Mouse (Mus musculus) left cerebral cortex, adult 2 months (tissue): ENCODE measurements at regions not wholly inside any gene's neighbourhood (a gene's known extent, or its start where the extent isn't known, plus 50 kb on each side); places are given as distances from the start of the nearest gene placed in this dataset.

Experiments
- DNase-seq, 2 experiments: peaks; one replicate each; pipeline ENCODE4 v3.0.0; 2021 to 2022; ENCODE audit warnings: low spot score in 2 of 2, mixed read lengths in 1 of 2; ENCODE audit errors: extremely low spot score in 1 of 2
- H3K27ac ChIP-seq: fragments of 200-600 bp; 2 replicates; pipeline ENCODE4 v1.8.1; 2022
- H3K4me3 ChIP-seq: fragments of 200-600 bp; 2 replicates; pipeline ENCODE4 v1.8.1; 2022
- CTCF ChIP-seq: fragments of 200-600 bp; IDR thresholded peaks from 2 replicates; pipeline ENCODE4 v1.8.1; 2022; ENCODE audit warnings: antibody characterized with exemption, mild to moderate bottlenecking, moderate library complexity
- intact Hi-C: fragments of 180-260 bp; cut with DNase I; formaldehyde crosslinking; loops from one replicate; pipeline ENCODE4 v1.15.1; 2025

DNA sequence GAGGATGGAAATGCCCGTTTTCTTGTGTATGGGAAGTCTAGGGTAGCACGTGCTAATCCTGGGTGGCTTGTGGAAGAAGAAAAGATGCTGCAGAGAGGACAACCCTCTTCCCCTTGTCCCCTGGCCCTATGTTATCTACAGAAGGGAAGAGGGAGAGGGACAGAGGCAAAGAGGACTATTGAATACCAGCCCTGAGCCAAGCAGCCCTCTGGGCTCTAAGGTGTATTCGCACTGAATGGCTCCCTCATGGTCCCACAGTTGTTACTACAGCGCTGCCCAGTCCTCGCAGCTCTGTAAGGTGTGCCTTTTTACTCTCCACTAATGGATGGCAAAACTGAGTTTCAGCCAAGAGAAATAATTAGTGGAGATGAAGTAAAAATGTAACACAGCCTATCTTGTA, 128.9 kb downstream of the Cd24a start:
- no peak overlapping the region for H3K27ac ChIP-seq
- DNase-seq: no peak
- no peak for TF ChIP-seq CTCF
- no peak overlapping the region for H3K4me3 ChIP-seq
- intact Hi-C loops: no loop called here

DNA sequence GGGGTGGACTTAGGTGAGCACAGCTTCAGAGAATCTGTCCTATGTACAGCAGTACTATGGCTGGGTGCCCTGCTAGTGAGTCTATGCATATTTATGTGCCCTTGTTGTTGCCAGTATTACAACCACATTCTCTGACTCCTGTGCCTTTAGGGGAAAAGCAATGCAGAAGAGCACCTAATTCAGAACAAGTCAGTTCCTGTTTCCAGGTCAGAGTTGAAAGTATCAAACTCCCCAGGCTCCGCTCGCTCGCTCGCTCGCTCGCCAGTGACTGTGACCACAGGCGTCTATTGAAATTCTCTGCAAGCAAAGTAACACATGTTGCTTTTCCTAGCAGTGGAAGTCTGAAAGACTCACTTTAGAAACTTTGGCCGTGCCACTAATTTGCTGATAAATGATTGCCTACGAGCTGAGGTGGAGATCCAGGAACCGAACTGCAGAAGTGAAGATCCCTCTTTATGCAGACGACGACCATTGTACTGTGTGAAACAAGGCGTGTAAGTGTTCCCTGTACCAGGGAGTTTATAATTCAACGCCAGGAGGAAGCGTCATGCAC, 129.8 kb downstream of the Cd24a start:
- no peak for DNase-seq
- Histone ChIP-seq H3K4me3 (no peak overlapping the region), H3K27ac (no peak overlapping the region)
- intact Hi-C loops: no loop called here
- no peak for TF ChIP-seq CTCF

DNA sequence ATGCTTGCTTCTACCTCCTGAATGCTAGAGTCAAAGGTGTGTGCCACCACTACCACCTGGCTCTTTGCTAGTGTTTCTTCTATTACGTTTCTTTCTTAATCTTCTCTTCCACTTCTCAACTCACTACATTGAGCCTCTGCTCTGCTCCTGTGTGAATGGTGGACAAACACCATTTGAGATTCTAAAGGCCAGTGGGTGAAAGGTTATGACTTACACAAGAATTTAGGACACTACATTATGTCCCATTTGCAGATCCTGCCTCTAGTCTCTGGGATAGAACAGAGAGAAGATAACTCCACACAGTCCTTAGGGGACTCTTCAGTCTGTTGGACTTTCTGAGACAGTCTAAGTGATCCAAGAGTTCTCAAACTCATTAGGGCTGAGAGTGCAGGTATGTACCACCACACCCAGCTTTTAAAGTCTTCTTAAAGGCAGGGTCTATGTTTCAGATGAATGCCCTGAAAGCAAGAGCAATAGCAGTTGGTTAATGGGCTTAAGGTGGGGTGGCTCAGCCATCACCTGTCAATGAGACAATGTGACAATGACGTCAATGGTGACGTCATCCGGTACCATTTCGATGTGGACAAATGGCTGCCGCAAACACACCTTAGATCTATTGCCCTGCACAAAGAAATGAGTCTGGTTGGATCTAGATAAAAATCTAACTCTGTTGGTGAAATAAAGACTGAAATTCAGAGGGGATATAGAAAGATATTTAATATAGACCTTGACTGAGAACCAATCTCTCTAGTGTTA, 131.4 kb downstream of the Cd24a start:
- no peak overlapping the region for H3K4me3 ChIP-seq

DNA sequence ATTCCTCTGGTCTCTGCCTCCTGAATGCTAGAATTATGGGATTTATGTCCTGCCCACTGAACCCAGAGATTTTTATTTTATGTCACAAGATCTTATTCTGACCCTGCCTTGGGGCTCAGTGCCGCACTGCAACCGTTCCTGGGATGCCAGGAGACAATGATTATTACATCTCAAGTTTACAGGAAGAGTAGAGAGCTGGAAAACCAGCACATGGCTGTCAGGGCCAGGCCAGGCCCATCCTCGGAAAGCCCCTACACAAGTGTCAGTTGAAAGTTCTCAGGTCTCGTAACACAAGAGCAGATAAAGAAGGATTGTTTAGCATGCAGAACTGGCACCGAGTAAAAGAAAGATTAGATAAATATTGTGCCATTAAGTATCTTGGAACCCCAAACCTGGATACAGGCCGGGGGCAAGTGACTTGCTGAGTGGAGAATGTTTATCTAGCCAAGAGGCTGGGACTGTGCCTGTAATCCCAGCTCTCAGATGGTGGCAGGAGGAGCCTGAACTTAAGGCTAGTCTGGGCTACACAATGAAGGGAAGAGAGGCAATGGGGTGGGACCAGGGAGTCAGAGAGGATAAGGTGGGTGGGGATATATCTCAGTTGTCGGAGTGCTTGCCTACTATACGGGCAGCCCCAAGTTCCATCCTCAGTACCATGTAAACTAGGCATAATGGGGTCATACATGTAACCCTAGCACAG, 132.3 kb downstream of the Cd24a start:
- no peak for TF ChIP-seq CTCF
- H3K4me3 ChIP-seq: no peak overlapping the region
- intact Hi-C loops: no loop called here
- H3K27ac ChIP-seq: no peak overlapping the region
- no peak for DNase-seq

More for the DNA sequence above, 131.4 kb downstream of the Cd24a start:
- TF ChIP-seq CTCF: no peak
- no peak for DNase-seq
- intact Hi-C loops: no loop called here
- no peak overlapping the region for H3K27ac ChIP-seq

DNA sequence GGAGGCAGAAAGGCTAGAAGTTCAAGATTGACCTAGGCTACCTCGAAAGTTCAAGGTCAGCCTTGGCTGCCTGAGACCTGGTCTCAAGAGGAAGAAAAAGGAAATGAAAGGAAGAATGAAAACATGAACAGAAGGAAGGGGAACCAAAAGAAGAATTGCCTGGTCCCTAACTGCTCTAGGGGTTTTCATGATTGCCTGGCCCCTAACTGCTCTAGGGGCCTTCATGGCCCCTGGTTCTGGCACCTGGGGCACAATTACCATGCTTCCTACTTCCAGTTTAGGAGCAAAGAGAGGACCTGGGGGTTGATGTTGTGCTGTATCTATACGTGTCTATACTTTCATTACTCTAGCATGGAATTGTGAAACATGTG, 132.8 kb downstream of the Cd24a start:
- DNase-seq: no peak
- intact Hi-C loops: no loop called here
- Histone ChIP-seq H3K27ac (no peak overlapping the region), H3K4me3 (no peak overlapping the region)
- TF ChIP-seq CTCF: no peak

DNA sequence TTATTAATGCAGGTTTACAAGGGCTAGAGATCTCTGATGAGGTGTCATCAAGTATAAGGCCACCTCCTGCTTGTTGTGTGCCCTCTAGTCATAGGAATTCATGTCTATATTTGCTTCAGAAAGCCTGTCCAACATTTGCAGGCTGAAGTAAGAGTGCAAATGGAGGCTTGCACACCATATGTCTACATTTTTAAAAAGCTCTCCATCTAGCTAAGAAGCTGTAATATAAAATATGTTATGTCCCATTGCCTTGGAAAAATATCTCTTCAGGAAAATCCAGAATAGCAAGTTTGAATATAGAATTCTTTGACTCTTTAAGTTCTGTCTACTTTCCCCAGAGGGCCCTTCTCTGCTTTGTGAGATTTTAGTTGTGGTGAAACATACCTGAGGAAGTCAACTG, 134.6 kb downstream of the Cd24a start:
- Histone ChIP-seq H3K27ac (no peak overlapping the region), H3K4me3 (no peak overlapping the region)
- TF ChIP-seq CTCF: no peak
- no peak for DNase-seq
- intact Hi-C loops: no loop called here

DNA sequence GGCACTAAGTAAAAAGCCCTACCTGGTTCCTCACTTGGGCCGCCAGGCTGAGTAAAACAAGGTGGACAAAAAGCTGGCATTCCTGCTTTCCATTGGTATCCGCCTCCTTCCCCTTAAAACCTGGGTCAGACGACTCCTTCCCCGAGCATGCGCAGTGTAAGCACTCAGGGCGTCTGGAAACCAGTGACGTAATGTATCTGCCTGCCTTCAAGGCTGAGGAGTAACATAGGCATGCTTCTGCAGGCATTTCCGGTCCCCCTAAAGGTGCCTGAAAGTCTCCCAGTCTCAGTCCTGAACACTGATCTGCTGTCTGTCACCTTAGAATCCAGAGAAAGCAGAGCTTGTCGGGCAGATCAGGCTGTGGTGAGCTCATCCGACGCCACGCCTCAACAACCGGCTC, 140.7 kb downstream of the Cd24a start:
- intact Hi-C loops: no loop called here
- no peak for DNase-seq
- TF ChIP-seq CTCF: no peak
- Histone ChIP-seq H3K27ac (no peak overlapping the region), H3K4me3 (no peak overlapping the region)

DNA sequence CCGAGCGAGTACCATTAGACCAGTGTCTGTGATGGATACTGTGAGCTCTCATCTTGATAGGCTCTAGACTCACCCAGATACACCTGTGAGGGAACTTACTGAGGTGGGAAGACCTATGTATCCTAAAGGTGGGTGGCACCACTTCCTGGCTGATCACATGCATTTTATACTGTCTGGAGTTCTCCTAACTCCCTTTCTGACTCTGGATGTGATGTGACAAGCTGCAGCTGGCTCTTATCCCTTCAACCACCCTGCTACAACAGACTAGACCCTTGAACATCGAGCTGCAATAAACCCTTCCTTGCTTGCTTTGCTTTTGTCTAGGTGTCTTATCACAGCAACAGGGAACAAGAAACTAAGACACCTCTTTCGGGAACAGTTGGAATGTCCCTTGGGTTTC, 143.3 kb downstream of the Cd24a start:
- Histone ChIP-seq H3K27ac (no peak overlapping the region), H3K4me3 (no peak overlapping the region)
- no peak for TF ChIP-seq CTCF
- DNase-seq: no peak
- intact Hi-C loops: no loop called here

DNA sequence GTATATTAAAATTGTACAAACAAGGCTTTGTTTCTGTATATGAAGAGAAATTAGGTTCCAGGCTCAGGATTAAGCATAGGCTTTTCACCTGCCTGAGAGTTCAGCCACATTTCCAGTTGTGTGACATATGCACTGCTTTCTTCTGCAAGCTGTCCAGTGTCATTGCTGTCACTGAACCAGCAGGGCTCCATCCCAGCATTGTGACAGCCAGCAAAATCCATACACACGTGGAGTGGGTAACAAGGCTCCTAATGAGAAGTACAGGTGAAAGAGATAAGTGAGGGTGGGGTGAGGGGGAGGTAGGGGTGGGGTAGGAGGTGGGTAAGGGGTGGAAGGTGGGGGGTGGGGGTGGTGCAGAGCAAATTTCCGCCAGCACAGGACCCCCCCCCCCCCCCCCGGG, 144.1 kb downstream of the Cd24a start:
- intact Hi-C loops: no loop called here
- no peak overlapping the region for H3K27ac ChIP-seq
- DNase-seq: no peak
- H3K4me3 ChIP-seq: no peak overlapping the region
- TF ChIP-seq CTCF: no peak

DNA sequence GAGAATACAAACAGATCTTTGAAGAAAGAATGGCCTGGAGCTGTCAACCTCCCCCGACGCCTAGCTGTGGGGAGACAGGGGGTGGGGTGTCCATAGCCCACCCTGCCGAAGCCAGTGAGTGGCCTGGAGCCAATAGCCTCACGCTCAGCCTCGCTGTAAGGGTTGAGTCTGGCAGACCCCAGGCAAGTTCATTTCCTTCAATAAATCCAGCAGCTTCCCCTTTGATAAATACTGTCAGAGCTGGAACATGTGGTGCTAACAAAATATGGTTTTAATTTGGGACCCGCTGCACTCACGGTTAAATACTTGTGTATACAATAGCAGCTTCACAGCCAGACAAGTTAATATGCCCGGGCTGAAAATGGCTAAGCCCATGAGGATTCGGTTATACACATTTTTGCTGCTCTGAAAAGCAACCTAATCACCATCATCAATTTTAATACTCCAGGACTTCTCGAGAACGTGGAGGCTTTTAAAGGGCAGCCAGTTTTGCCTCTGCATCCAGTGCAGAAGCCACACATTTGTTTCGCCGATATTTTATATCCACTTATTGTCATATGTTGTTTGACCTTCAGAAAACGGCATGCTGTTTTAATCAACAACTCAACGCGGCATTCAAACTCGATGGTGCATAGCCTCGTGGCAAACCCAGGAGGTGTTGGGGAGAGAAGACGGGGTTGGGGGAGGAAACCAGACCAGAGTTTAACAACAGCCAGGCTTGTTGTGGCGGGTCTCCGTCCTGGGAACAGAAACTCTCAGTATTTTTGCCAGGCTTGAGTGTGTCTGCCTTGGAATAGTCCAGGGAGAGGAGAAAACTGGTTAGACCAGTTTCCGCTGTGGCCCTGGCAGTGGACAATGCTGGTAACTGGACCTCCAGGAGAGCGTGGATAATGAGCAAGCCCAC, 144.9 kb downstream of the Cd24a start:
- Histone ChIP-seq H3K27ac (no peak overlapping the region), H3K4me3 (peak overlapping the region; percentile 35)
- intact Hi-C loops: no loop called here
- no peak for TF ChIP-seq CTCF
- peak in 1 of 2 experiments; percentile 19 for DNase-seq

DNA sequence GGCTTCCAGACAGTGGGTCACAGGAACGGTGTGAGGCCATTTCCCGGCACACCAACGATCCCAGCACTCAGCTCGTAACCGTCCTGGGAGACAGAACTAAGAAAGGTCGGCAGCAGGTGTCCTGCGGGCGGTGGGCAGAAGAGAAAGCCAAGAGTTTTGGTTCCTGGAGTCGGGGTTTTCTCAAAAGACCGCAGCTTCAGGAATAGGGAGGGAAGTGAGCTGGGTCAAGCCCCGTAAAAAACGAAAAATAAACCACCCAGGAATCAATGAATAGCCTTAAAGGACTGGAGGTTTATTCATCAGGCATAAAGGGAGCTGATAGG, 145.5 kb downstream of the Cd24a start:
- no peak for DNase-seq
- H3K4me3 ChIP-seq: peak overlapping the region; percentile 35
- no peak overlapping the region for H3K27ac ChIP-seq
- intact Hi-C loops: no loop called here
- no peak for TF ChIP-seq CTCF

DNA sequence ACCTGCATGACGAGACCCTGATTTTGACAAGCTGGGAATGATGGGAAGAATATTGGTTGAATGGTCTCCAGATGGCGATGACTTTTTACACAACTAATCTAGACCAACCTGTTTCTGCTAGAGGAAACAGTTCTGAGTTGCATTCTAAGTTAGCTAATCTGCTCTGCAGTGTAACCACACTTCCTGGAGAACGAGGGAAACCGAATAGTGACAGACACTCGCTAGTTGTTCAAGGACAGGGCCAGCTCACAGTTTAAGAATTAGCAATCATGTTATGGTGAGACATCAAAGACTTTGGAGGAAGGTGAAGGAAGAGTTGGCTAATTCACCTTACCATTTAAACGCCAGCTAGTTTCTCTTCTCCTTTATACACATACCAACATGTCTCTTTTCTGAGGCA, 149.7 kb downstream of the Cd24a start:
- Histone ChIP-seq H3K4me3 (no peak overlapping the region), H3K27ac (no peak overlapping the region)
- intact Hi-C loops: no loop called here
- no peak for DNase-seq
- TF ChIP-seq CTCF: no peak
